Mouse (Mus musculus) erythroblast, embryonic 14.5 days (primary cell): ENCODE data around the gene Fam178b.

ENCODE experiments used
- GATA1 ChIP-seq: IDR thresholded peaks from 2 replicates; pipeline ENCODE4 v1.6.1; 2012; ENCODE audit warnings: low read length, inconsistent platforms, mixed read lengths
- TAL1 ChIP-seq: IDR thresholded peaks from 3 replicates; pipeline ENCODE4 v1.6.1; 2012; ENCODE audit warnings: low read length, inconsistent platforms, mixed read lengths

DNA sequence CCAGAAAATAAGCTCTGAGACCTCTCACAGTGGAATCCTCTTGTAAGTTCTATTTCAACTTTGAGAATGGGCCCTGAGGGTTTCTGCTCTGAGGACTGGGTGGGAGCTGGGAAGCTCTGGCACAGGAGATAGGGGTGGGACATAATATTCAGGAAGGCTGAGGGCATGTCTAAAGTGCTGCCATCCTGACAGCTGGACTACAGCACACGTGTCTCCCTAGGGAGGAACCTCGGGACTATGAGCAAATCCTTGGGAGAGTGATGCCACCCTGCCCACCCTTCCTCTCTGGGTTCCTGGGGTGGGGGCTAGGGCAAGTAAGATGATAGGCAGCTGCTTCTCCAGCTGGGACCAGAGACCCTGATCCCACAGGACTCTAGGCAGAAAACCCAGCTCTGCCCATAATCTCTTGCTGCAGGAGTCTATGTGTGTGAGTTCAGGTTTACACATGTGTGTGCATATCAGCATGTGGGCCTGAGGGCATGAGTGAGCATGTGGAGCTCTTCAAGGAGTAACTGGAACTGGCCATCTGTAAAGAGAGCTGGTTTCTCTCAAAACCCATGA lies 110.8 kb downstream of the Fam178b start:
- TF ChIP-seq TAL1 (no peak), GATA1 (no peak)
